Mouse (Mus musculus): Measurements from ENCODE around the gene Zfp362.

The Zfp362 gene

DNA sequence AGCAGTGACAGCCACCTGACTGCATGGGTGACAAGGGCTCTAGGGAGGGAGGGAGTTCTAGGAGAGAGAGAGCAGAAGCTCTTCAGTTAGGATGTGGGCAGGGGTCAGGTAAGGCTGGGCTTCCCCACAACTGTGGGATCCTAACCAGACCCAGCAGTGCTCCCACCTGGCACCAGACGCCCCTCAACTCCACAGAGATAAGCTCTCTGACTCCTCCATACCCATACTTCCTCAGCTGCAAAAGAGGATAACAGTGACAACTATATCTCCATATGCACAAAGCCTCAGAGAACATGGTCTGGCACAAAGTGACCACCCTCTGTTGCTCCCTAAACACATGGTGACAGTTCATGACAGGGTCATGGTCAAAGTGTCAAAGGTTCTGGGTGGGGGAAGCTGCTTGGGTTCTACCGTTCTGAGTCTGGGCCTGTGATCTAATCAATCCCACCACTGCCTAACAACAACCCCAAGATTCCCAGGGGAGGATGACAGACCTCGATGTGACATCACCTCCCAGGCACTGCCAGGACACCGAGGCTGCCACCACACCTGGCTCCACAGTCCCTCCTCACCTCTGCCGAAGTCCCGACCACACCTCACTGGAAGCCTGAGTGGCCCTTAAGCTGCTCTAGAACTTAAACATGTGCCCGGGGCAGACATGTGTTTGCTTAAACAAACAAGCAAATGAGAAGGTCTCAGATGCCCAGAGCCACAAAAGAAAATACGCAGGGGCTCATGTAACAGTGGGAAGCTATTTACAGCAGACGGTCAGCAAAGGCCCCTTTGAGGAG is 4.0 kb downstream of the Zfp362 start:
- DNase-seq (ENCODE audit: low spot score in 2 of 2), result no peak

GRCm38 (mm10) chr4:128796788-128797187 is 9.1 kb downstream of the Zfp362 start:
- DNase-seq (ENCODE audit: low spot score in 2 of 2), result no peak

DNA sequence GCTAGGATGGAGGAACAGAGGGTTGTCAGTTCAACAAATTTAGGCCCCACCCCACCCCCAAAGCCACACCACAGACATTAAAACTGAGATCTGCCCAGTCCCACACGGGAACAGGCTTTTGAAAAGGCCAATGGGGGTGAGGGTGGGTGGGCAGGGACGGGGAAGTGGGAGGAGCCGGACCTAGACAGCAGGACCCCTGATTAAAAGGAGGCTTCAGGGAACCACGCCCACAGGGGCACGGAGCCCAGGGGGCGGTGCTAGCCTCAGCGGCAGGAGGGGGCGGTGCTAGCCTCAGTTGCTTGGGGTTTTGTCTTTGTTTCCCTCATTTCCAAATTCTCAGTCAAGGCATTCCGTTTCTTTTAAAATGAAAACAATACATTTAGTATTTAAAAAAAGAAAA is 10.2 kb downstream of the Zfp362 start:
- DNase-seq (ENCODE audit: low spot score in 2 of 2), result no peak

DNA sequence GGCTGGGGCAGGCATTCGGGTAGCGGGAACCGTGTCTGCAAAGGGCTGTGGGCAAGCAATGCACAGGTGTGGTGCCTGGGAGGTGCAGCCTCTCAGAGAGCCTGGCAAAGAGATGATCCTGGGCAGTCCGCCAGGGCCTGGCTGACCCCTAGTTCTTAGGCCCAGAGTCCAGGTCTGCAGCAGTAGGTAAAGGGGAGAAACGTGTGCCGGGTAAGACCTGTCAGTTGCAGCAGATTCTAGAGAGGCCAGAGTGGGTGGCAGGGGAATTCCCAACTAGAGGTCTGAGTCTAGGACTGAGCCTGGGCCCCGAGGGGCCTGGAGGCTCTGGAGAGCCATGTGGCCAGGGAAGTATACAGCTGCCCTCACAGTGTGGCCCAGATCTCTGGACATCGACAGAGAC is 11.6 kb downstream of the Zfp362 start:
- no peak for DNase-seq (ENCODE audit: low spot score in 2 of 2)

DNA sequence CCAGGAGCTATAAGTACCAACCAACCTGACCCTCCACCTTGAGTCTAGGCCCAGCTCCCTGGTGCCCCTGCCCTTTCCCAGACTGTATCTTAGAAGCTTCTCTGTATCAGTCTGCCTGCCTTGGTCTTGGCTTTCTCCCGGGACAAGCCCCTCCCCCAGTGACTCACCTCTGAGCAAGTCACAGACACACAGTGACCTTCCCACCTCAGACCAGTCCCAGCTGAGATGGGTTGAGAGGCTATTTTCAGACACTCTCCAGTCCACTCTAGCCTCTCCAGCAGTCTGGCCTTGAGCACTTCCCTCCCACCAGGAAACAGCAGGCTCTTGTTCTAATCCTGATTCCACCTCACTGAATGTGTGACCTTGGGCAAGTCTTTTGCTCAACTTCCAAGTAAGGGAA is 12.1 kb downstream of the Zfp362 start:
- DNase-seq (ENCODE audit: low spot score in 2 of 2), result no peak

DNA sequence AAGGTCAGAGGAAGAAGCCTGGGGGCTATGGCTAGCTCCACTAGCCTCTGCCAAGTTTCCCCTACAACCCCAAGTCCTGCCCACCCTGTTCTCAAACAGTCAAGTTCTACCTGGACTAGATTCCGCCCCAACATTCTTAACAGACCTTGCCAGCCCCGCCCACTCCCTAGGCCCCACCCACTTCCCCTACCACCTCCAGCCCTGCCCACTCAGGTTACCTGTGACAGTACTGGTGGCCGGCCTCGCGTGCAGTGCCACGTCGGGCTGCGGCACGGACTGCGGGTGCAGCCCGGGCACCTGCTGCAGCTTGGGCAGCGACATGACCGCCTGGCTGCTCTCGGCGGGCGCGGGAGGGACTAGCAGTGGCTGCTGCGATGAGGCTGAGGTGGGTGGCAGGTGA is 16.2 kb downstream of the Zfp362 start:
- no peak for DNase-seq (ENCODE audit: low spot score in 2 of 2)

GRCm38 (mm10) chr4:128788108-128788507 is 17.7 kb downstream of the Zfp362 start:
- no peak for DNase-seq (ENCODE audit: low spot score in 2 of 2)

DNA sequence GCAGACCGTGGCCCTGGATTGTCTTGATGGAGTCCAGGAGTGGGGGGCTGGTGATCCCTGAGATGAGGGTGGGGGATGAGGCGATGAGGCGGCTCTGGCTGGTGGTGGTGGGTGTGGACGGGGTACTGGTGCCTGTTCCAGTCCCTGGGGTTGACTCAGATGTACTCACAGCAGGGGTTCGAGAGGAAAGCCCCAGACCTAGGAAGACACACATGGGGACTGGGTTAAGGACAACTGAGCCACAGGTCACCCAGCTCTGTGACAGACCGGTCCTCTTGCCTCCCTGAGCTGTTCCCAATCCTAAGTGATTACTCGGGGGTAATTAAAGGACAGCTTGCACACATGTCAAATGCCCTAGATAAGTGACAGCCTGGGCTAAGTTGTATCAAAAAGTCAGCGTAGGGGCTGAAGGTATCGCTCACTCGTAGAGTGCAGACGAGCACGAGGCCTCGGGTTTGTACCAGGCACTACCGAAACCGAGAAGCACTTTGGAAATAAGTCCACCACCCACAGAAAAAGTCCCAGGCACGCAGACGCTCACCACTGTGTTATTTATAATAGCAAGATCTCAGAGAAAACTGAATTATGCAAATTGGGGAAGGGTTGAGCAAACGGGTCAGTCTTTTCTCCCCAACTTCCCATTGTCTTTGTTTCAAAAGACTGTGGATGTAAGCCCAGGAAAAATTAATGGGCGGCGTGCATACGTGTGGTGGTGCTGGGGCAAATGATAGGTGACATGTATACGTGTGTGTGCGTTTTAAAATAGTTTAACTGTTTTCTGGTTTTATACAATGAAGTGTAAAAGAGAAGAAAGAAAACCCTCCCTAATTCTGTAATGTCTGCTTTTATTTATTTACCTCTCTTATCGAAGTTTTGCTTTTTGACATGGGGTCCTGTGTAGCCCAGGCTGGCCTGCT is 18.6 kb downstream of the Zfp362 start:
- peak in 1 of 2 experiments; percentile 49 for DNase-seq (ENCODE audit: low spot score in 2 of 2)

DNA sequence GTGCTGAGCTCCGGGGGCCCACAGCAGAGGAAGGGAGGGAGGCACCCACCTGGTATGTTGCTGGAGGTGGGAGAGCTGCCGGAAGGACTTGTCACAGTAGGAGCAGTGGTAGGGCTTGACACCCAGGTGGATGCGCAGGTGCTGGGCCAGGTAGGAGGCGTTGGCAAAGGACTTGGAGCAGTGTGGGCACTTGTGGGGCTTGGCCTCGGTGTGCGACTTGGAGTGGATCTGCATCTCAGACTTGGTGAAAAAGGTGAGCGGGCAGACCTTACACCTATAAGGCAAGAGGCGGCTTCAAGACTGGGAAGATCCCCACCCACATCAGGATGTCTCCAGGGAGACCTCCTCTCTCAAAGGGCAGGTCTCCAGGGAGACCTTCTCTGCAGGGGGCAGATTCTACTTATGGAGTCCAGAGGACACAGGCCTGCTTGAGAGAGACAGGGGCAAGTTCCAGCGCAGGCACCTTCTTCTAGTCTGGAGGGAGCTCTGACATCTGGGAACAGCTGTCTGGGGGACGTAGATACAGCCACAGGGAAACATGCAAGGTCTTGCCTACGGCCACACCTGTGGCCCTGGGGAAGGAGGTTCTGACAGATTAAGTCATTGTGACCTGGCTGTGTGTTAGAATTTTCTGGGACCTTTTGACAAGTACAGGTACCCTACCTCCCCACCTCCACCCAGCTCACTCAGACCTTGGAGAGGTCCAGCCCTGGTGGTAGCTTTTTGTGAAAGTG is 19.8 kb downstream of the Zfp362 start:
- DNase-seq (ENCODE audit: low spot score in 2 of 2), result no peak

- DNase-seq (ENCODE audit: low spot score in 2 of 2), result peak in 1 of 2 experiments; percentile 50
Observed at GRCm38 (mm10) chr4:128784950-128785631, 20.8 kb downstream of the Zfp362 start.

DNA sequence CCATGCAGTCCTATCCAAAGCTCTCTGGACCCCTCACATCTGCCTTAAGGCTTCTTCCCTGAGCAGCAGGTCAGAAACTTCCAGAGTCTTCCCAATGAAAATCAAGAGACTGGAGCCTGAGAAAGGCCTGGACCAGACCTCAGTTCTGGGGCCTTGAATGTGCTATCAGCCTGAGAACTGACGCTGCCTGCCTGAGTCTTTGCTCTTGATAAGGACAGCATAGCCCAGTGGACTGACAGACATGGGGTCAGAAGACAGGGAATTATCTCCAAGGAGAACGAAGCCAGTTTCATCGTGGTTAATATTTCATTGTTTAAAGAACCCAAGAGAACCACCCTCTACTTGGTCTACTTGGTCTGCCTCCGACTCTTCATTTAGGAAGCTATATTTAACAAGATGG is 23.2 kb downstream of the Zfp362 start:
- no peak for DNase-seq (ENCODE audit: low spot score in 2 of 2)

DNA sequence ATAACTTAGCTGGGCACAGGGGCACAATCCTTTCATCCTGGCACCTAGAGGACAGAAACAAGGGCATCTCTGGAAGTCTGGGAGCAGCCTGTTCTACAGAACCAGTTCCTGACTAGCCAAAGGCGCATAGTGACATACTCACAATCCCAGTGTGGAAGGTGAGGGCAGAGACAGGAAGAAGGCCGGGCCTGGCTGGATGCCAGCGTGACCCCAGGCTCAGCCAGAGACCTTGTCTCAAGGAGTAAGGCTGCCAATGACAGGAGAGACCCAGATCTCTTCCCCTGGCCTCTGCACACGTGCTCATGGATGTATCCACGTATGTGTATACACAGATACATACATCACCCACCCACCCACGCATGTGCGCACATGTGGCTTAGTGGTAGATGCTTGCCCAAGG is 23.8 kb downstream of the Zfp362 start:
- DNase-seq (ENCODE audit: low spot score in 2 of 2), result no peak

DNA sequence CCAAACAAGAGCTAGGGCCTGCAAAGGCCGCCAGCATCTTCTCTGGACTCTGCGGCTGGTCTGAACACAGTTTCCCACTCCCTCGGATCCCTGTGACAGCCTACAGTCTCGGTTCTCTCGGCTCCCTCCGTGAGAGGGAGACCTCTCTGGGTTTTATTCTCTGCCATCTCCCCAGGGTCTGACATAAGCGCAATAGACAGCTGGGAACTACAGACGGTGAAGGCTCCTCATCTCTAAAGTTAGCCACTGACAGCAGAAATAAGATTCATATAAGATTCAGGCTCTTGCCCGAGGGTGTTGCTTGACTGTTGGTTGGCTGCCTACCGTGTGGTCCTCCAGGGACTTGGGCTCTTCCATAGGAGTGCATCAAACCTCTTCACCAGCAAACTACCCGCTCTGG is 28.3 kb downstream of the Zfp362 start:
- peak in 1 of 2 experiments; percentile 39 for DNase-seq (ENCODE audit: low spot score in 2 of 2)

DNA sequence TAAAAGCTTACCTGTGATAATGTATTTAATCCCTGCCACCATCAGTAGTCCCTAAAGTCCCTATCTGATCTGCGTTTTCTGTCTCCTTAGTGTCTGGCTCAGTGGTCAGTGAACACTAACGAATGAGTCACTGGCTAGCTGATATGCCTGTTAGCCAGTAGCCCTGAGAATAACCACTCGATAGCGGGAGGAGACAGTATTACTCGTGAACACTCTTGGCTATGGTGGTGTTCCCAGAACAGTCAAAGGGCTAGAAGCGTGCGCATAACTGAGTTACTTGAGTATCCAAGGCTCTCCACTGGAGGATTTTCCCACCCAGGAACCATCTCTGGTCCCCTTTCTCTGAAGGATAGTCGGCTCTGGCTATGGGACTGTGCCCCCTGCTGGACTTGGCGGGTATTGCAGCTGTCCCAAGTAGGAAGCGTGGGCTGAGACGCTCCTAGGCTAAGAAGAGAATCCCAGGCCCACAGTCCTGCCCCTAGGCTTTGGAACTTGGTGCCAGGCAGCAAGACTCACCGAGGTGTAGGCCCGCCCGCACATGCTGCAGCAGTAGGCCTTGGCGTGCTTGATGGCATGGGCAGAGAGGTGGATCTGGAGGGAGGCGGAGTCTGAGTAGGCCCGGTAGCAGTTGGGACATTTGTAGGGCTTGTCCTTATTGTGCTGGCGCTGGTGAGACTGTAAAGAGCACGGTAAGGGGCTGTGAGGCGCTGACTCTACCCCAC is 29.1 kb downstream of the Zfp362 start:
- DNase-seq (ENCODE audit: low spot score in 2 of 2), result peak; percentile 58 to 70

DNA sequence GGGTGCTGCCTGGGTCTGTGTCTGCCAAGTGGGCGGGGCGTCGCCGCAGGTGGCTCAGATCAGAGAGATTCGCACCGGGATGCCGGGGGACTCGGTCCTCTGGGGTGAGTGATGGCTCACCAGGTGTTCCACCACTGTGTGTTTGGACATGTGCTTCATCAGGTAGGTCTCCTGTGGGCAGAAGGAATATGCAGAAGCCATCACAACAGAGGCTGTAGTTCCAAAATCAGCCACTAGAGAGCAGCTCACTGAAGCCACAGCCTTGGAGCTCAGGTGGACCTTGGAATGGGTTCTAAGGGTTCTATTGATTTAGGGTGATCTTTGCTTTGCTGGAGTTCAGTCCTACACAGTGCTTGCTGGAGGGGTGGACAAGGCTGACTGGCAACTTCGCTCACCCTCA is 31.4 kb downstream of the Zfp362 start:
- peak; percentile 44 to 63 for DNase-seq (ENCODE audit: low spot score in 2 of 2)

GRCm38 (mm10) chr4:128773820-128774219 is 32.0 kb downstream of the Zfp362 start:
- DNase-seq (ENCODE audit: low spot score in 2 of 2), result no peak

DNA sequence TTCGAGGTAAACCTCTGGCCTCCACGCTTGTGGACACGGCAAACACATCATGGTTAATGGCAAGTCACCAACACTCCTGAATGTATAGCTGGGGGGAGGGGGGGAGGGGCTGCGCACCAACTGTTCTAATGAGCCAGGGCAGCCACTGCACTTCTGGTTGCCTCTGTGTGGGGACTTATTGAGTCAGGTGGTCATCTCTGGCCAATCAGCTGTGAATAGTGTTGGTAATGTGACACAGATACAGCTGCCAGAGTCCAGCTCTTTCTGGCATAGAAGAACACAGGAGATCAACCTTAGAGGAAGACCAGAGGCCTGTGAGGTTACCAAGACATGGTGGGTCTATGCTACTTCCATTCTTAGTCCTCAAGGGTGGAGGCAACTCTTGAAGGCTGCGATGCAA is 35.1 kb downstream of the Zfp362 start:
- no peak for DNase-seq (ENCODE audit: low spot score in 2 of 2)

DNA sequence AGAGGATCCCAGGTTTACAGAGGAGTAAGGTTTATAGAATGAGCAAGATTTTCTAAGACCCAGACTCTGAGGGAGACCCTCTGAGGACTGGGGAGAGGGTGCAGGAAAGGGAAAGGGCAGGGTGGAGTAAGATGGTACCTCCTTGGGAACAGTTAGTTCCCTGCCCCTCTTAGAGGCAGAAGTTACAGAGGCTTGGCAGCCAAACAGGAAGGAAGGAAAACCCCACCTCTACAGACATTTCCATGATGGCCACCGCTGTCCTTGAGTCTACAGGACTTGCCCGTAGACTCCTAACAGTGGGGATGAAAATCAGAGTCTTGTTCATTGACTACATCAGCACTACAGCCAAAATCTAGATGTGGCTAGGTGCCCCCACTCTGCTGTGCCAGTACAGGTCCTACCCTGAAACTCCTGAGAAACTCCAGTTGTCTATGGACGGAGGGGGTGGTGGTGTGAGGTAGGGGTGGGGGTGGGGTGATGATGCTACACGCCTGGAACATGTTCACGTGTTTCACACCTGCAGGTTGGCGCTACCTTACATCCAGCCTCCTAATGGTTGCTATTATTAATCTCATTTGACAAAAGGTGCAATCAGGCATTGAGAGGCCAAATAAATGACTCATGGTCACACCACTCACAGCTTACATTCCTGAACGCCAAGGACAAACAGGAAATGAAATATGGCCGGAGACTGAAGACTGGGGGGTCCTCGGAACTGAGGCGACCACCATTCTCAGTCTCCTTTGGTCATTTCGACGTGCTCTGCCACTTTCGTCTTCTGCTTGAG is 36.1 kb downstream of the Zfp362 start:
- no peak for DNase-seq (ENCODE audit: low spot score in 2 of 2)

GRCm38 (mm10) chr4:128768120-128768519 is 37.7 kb downstream of the Zfp362 start:
- no peak for DNase-seq (ENCODE audit: low spot score in 2 of 2)

GRCm38 (mm10) chr4:128766929-128767328 is 38.9 kb downstream of the Zfp362 start:
- no peak for DNase-seq (ENCODE audit: low spot score in 2 of 2)

All from frontal cortex, postnatal 36 days (tissue).